Mouse (Mus musculus) thymus, postnatal 14 days (tissue): ENCODE results near the gene Rprd2.
"Not testable (repeated sequence)": the region's sequence is repeated elsewhere in the genome, so short reads cannot be mapped to it uniquely, and the experiment has no call there.

Source experiments
- DNase-seq: peaks from one replicate; pipeline ENCODE4 v3.0.0; 2021

Rprd2 gene

DNA sequence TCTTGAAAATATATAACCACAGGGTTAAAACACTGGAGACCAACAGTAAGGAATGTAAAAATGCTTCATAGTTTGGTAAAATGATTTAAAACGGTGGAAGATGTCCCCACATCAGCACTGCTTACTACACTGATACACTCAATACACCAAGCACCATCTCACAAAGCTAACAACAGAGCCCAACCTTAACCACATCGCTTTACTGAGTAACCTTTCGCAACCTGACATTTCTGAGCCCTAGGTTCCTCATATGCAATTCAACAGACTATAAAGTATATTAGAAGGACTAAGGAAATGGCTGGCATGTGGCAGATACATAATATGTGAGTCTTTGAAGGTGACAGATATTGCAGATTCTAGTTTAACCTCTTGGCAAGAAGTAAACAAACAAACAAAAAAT, 2.0 kb downstream of the Rprd2 start:
- no peak for DNase-seq

- DNase-seq = no peak
Measured at GRCm38 (mm10) chr3:95808384-95808783, 10.3 kb downstream of the Rprd2 start.

DNA sequence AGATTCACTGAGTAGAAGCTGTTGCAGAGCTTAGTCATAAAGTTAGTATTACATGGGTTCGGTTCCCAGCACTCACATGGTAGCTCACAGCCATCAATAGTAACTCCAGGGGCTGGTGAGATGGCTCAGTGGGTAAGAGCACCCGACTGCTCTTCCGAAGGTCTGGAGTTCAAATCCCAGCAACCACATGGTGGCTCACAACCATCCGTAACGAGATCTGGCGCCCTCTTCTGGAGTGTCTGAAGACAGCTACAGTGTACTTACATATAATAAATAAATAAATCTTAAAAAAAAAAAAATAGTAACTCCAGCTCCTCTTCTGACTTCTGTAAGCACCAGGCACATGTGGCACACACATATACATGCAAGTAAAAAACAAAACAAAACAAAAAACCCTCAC, 11.0 kb downstream of the Rprd2 start:
- not testable (repeated sequence) for DNase-seq

DNA sequence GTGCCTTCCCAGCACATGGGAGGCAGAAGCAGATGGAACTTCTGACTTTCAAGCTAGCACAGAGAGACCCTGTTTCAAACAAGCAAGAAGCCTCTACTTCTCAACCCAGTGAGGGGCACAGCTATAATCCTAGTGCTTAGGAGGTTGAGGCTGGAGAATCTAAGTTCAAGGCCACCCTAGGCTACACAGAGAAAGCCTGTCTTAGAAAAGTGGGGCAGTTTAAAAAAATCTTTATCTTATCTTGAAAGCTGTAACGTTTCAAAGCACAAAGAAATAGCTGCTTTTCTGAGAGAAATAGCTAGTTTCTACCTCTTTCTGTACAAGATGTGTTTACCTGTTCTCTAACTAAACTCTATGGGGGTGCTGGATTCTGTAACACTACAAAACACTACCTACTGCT, 12.0 kb downstream of the Rprd2 start:
- DNase-seq = no peak

- no peak for DNase-seq
Measured at GRCm38 (mm10) chr3:95803851-95804250, 14.8 kb downstream of the Rprd2 start.

- no peak for DNase-seq
Measured at GRCm38 (mm10) chr3:95798756-95799155, 19.9 kb downstream of the Rprd2 start.

DNA sequence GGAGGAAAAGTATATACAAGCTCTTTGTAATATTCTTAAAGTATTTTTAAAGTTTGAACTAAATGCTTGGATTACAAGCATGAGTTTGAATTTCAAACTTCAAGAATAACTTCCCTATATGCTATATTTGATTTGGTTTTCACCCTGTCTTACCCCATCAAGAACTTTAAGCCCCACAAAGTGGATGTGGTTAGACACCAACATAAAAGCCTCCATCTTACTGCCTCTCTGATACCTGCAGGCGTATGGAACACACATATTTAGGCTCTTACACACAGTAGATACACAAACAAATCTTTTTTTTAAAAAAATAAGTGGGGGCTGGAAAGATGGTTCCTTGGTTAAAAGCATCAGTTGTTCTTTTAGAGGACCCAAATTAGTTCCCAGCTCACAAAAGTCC, 24.4 kb downstream of the Rprd2 start:
- DNase-seq = peak; percentile 10

- DNase-seq = no peak
Measured at GRCm38 (mm10) chr3:95793662-95794061, 25.0 kb downstream of the Rprd2 start.

DNA sequence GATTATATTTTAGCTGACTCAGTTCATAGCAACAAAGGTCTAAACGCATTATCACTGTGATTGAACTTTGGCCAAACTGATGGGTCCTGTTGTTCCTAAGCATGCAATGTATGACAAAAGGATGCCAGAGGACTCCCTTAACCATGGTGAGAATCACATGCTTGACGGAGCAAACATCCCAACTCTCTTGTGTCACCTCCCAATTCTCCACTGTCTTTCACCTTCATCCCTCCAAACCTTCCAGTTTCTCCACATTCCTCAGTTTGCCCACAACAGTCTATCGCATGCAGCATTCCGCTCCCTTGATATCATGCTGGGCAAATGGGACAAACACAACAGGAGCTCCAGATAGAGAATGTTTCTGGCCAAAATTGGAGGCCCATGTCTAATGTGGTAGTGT, 33.2 kb downstream of the Rprd2 start:
- DNase-seq = no peak

DNA sequence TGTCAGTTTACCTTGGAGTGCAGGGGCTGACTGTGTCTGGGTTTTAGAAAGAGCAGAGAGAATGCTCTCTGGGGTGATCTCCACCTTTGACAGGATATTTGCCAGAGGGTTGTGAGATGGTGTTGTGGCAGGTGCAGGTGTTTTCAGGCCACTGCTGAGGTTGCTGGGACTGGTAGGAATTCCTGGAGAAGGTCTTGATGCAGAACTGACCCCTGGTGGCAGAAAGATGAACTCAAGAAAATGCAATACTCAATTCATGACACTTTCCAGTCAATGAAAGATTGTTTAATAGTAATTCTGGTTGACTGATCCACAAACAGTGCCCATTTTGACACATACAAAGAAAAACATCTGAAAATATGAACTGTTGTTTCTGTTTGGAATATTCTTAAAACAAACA, 46.7 kb downstream of the Rprd2 start:
- DNase-seq = peak; percentile 66

DNA sequence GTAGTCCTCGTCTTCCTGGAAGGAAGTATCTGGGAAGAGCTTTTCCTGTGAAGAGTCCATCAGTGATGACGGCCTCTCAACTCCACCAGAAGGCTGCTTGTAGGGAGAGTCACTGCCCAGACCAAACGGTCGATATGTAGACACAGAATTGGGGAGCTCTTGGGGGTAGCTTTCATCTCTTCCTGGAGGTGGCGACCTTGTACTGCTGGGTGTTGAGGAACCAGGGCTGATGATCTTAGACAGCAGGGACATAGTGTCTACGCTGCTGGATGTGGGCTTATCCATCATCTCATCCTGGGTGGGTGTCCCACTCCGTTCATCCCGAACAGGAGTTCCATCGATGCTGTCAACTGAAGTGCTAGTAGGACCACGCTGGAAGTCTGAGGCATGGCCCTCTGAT, 53.1 kb downstream of the Rprd2 start:
- no peak for DNase-seq

GRCm38 (mm10) chr3:95763811-95764210, 54.9 kb downstream of the Rprd2 start:
- no peak for DNase-seq

- no peak for DNase-seq
Measured at GRCm38 (mm10) chr3:95762961-95763360, 55.7 kb downstream of the Rprd2 start.

DNA sequence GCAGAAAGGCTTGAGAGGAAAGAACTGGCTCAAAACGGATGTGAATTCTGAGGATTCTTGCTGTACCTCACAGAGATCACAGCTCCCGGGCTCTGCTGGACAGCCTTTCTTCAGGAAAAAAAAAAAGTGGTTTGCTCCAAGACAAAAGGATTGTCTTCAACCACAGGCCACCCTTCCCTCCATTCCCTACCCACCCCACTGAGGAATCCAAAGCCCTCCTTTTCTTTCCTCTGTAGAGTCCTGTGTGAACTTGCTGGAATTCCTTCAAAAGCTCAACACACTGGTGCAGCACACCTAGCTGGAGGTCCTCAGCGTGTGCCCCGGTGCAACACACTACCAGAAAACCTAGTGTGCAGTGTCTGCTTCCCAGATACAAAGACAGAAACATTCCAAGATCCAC, 56.9 kb downstream of the Rprd2 start:
- DNase-seq = no peak

DNA sequence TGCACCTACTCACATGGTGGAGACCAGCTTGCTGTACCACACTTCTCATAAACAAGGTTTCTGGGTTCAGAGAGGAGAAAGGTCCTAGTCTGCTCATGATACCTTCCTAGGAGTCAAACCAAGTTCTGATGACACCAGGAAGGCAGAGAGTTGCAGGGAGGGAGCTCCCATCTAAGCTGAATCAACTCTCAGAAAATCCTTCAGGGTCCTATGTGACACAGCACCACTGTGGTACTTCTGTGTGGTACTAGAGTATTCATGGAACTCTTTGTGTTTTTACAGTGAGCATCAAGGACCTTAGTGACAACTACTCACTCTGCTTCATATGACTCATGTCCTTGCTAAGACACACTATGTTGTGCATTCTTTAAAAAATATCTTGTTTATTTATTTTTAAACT, 58.0 kb downstream of the Rprd2 start:
- DNase-seq = no peak

DNA sequence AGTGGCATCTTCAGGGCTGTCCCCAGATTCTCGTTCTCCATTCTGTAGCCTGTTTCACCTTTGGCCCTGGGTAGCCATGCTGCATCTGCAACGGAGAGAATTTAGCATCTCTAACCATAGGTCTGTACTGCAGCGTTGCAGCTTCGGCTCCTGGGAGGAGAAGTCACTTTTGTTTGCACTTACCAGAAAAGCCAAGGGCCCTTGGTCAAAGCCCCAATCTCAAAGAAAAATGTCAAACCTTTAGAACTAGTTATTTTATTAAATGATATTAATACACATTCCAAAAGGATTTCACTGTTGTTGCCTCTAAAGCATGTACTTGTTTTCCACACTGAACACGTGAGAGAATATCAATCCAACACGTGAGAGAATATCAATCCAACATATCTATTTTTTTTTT, 58.6 kb downstream of the Rprd2 start, which contains the start of gene Tars2:
Gene Tars2, minus strand, starts transcription at position 101 of the 400 bp plus-strand sequence.
- no peak for DNase-seq

DNA sequence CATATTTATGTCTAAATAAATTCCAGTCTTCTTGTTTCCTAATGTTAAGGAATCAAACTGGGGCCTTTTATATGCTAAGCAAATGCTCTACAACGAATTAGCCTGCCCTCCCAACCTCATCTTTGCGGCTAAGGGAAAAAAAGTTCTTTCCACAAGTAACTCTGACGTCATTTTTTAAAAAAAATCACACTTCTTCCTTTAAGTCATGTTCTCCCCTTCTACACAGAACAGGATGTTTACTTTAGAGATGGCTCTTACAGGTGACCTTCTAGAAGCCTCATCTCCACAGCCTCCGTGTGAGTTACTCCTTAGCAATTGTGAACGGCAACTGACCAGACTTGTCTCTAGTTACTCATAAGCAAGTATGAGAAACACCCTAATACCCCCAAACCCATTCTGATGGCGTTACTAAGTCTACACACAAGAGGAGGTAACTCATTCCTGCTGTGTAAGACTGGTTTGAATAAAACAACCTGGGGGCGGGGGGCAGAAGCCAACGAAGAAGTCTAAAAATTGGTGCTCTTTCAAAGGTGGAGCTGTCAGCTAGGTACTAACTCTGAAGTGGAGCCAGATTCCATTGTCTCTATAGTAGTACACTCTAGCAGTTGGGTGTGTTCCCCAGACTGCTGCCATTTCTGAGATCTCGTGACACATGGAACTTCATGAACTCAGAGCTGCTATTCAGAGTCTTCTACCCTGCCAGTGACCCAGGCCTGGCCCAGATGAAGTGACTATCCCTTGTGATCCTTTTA, 60.0 kb downstream of the Rprd2 start:
- DNase-seq = no peak

DNA sequence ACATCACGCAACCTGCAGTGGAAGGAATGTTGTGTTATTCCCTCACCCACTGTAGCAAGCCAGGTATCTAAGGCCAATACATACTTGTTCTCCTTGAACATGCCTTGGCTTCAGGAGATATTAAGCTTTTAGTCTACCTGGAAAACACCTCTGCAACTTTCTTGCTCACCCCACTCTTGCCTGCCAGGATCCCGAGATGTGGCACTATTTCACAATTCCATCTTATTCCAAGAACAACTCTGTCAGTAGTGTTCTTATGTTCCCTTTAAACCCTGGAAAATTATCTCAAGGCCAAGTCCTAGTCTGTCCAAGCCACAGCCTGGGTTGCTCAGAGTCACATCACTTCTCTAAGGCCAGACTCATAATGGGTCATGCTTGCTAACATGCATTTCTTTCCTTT, 61.9 kb downstream of the Rprd2 start:
- no peak for DNase-seq

DNA sequence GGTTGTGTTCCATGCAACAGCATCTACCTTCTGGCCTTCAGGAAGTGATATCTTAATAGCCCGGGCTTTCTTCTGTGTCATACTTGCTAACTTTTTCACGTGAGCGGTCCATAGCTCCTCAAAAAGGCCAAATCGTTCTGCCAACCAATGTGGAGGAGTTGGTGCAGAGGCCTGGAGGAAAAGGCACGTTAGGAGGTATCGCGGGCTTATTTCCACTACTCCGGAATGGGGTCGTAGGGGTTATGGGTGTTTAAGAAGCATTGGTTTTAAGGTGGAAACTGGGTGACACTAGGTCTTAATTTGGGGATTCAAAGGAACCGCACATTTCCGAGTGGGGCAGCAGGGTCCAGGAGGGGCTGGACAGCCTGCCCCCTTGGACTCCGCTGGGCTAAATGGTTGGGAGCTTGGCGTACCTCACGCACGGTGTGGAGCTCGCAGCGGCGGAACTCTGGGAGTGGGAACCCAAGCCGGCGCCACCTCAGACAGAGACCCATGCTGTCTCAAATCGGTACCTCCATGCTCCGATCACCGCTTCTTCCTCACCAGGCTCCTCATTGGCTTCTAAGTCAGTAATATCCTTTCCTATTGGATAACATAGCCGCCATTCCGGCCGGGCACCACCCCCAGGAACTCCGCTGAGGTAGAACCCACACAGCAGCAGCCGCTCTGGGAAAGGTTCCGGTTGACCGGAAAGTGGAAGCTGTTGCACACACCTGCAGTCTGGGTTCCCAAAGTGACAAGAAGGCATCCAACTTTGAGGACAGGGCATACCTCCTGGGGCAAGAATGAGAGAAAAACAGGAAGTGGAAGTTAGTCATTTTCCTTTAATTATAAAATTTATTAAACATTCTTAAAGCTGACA, 64.1 kb downstream of the Rprd2 start:
- DNase-seq = peak; percentile 93

- no peak for DNase-seq
Measured at GRCm38 (mm10) chr3:95752935-95753334, 65.7 kb downstream of the Rprd2 start.

- DNase-seq = peak; percentile 54
Measured at GRCm38 (mm10) chr3:95740406-95740805, 78.3 kb downstream of the Rprd2 start.

- DNase-seq = peak; percentile 38
Measured at GRCm38 (mm10) chr3:95739353-95740104, 79.1 kb downstream of the Rprd2 start, which contains the start of gene Ecm1. Gene Ecm1, minus strand, starts transcription at chr3:95739569.

DNA sequence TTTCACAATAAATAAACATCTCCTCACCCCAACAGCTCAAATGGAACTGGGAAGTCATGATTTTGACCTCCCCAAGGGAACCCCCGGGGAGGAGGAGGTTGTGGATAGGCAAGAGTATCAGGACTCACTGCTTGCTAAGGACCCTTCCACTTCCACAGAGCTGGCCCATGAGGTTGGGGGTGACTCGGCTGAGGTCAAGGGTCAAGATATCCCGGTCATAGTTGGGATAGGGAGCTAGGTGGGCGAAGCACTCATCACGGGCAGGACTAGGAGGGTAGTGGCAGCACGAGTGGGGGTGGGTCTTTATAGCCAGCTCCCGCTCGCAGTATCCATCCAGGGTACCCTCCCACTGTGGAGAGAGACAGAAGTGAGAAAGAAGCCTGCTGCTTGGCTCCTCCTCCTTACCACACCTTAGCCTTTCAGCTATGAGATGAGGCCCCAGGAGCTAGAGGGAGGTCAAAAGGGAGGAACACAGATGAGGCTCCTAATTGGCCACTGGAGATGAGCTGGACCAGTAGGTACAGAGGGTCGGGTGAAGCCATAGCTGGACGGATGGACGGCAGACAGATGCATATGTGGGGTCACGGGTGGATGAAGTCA, 83.5 kb downstream of the Rprd2 start:
- no peak for DNase-seq
